Mouse (Mus musculus): ENCODE measurements around the gene Mturn.

DNA sequence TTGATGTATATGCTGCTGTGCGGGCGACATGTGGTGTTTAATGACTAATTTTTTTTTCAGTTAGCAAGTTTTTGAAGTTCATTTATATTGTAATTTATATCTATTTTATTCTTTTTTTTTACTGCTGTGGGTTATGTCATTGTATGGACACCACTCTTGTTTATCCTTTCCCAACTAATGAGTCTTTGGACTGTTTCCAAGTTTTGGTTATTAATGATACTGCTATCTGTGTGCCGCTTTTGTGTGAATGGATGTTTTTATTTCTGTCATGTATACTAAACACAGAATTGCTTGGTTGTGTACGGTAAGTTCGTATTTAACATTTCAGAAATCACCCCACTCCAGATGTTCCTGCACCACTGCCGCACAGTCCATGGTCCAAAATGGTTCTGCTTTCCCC, 23.6 kb upstream of the Mturn start:
- no peak for TF ChIP-seq CTCF (IDR thresholded peaks at IDR 0.05; ENCODE audit: extremely low read depth, insufficient read depth, insufficient read length, insufficient replicate concordance)
- TF ChIP-seq POLR2A (IDR thresholded peaks at IDR 0.05; ENCODE audit: low read depth, low read length): no peak

All from spleen, adult 2 months (tissue).